Mouse (Mus musculus): ENCODE data around the gene Satb2.

DNA sequence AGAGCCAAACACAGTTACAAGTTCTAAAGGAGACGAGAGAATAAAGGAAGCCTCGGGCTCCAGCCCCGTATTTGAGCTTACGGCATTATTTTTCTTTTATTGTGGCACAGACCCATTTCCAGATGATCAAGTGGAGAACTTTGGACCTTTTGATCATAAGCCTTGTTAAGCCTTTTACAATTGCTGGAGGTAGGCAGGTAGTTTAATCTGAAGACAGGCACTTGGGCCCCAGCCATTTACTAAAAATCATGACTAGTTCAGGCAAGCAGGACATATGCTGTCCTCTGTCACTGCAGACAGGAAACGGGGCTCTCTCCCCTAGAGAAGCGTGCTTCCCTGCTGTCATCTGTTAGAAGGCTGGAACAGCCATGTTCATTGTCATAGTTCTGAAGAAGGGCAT lies 26.9 kb downstream of the Satb2 start:
- no peak for TF ChIP-seq GATA1 (IDR thresholded peaks at IDR 0.05; ENCODE audit: borderline replicate concordance, low read length)
- TF ChIP-seq FLI1 (IDR thresholded peaks at IDR 0.05; ENCODE audit: low read length): no peak

Data from megakaryocyte, embryonic 14.5 days (primary cell).